Mouse (Mus musculus) CH12.LX (cell line): Measurements from ENCODE around the gene Gm9045. TPM values are rescaled to one million over a fixed set of nuclear protein-coding genes. Genes with fewer than 3 reads are reported as not detected.

ENCODE experiments used
- DNase-seq: peaks from one replicate; pipeline ENCODE4 v3.0.0-alpha.2; 2013; ENCODE audit errors: extremely low read depth
- H3K27ac ChIP-seq: 2 replicates; pipeline ENCODE4 v1.5.1; 2012; ENCODE audit warnings: low read depth, mild to moderate bottlenecking, control low read depth, moderate library complexity; ENCODE audit not compliant: insufficient read depth
- H3K27me3 ChIP-seq: replicated peaks from 2 replicates; pipeline ENCODE3; 2012; ENCODE audit warnings: inconsistent platforms
- H3K36me3 ChIP-seq, 2 experiments: replicated peaks in 1 of 2; 2 replicates each; pipeline versions ENCODE3 to v1.6.1; 2012; ENCODE audit warnings: inconsistent platforms in 1 of 2, low read length in 1 of 2, mild to moderate bottlenecking in 1 of 2, mixed read lengths in 1 of 2, moderate library complexity in 1 of 2; ENCODE audit not compliant: control insufficient read depth in 1 of 2, insufficient read depth in 1 of 2
- H3K4me1 ChIP-seq, 2 experiments: 2 replicates each; pipeline ENCODE4 v1.6.1; 2012; ENCODE audit warnings: inconsistent platforms in 1 of 2, moderate library complexity in 1 of 2; ENCODE audit not compliant: insufficient read depth in 2 of 2, control insufficient read depth in 1 of 2
- H3K4me2 ChIP-seq: 2 replicates; pipeline ENCODE4 v1.6.1; 2012; ENCODE audit warnings: low read depth, mild to moderate bottlenecking, control low read depth; ENCODE audit not compliant: poor library complexity, insufficient read depth, severe bottlenecking
- H3K4me3 ChIP-seq, 3 experiments: fragments of 150-350 bp in 1 of 3; sonication (generic) in 1 of 3; replicated peaks in 1 of 3; 2 replicates each; pipeline versions ENCODE3 to v1.5.1; 2011 to 2012; ENCODE audit warnings: low read depth in 2 of 3, low read length in 2 of 3, mild to moderate bottlenecking in 2 of 3, moderate library complexity in 2 of 3, control low read depth in 1 of 3, improper control_type of control experiment in 1 of 3, inconsistent platforms in 1 of 3, mixed read lengths in 1 of 3; ENCODE audit not compliant: poor library complexity in 1 of 3
- H3K79me2 ChIP-seq: replicated peaks from 2 replicates; pipeline ENCODE4 v1.6.1; 2012; ENCODE audit warnings: mild to moderate bottlenecking, moderate library complexity; ENCODE audit not compliant: control insufficient read depth, poor library complexity, insufficient read depth, severe bottlenecking; ENCODE audit errors: extremely low read depth
- H3K9ac ChIP-seq: 2 replicates; pipeline ENCODE4 v1.6.1; 2012; ENCODE audit warnings: low read depth, mild to moderate bottlenecking, control low read depth, moderate library complexity; ENCODE audit not compliant: insufficient read depth
- H3K9me3 ChIP-seq: replicated peaks from 2 replicates; pipeline ENCODE3; 2012; ENCODE audit warnings: low read length, inconsistent platforms, mixed read lengths
- CHD1 ChIP-seq: IDR thresholded peaks from 2 replicates; pipeline ENCODE4 v1.6.1; 2012; ENCODE audit warnings: low read depth, low read length, improper control_type of control experiment, inconsistent platforms
- KAT2A ChIP-seq: IDR thresholded peaks from 2 replicates; pipeline ENCODE4 v1.6.1; 2012; ENCODE audit warnings: low read length, improper control_type of control experiment, inconsistent platforms; ENCODE audit not compliant: insufficient replicate concordance
- MAX ChIP-seq: IDR thresholded peaks from 2 replicates; pipeline ENCODE4 v1.6.1; 2011; ENCODE audit warnings: low read length, improper control_type of control experiment
- POLR2A ChIP-seq: IDR thresholded peaks from 2 replicates; pipeline ENCODE4 v1.6.1; 2011; ENCODE audit warnings: low read depth, mild to moderate bottlenecking, improper control_type of control experiment, low read length
- POLR2AphosphoS2 ChIP-seq: IDR thresholded peaks from 2 replicates; pipeline ENCODE4 v1.6.1; 2011; ENCODE audit warnings: low read depth, low read length, improper control_type of control experiment
- RCOR1 ChIP-seq: conservative IDR thresholded peaks from 2 replicates; pipeline ENCODE4 v1.6.1; 2012; ENCODE audit warnings: low read depth, mild to moderate bottlenecking, inconsistent platforms, low read length, improper control_type of control experiment
- TBP ChIP-seq: conservative IDR thresholded peaks from 2 replicates; pipeline ENCODE4 v1.6.1; 2011; ENCODE audit warnings: low read depth, low read length, improper control_type of control experiment
- TCF12 ChIP-seq: IDR thresholded peaks from 2 replicates; pipeline ENCODE4 v1.6.1; 2014; ENCODE audit warnings: low read depth, mild to moderate bottlenecking, inconsistent platforms, low read length, improper control_type of control experiment
- USF2 ChIP-seq: conservative IDR thresholded peaks from 2 replicates; pipeline ENCODE4 v1.6.1; 2011; ENCODE audit warnings: low read depth, low read length, improper control_type of control experiment
- dilution Hi-C: fragments of 300-500 bp; cut with MboI; formaldehyde crosslinking; loops from 2 replicates; pipeline ENCODE4 v1.14.3; 2020; ENCODE audit warnings: low sequenced_read_pairs; ENCODE audit not compliant: extremely low pct_unique_long_range_greater_than_20kb, extremely low pct_ligation_motif_present
- in situ Hi-C: fragments of 300-500 bp; cut with MboI; formaldehyde crosslinking; loops from 3 replicates; pipeline ENCODE4 v1.14.3; 2019; ENCODE audit warnings: low sequenced_read_pairs, low pct_ligation_motif_present, low pct_unique_long_range_greater_than_20kb, mixed read lengths
- polyA plus RNA-seq: library from polyadenylated mRNA; unstranded; fragments of >175 nt; gene quantifications from 2 replicates; pipeline ENCODE4 v1.2.1, GENCODE M21; 2012; ENCODE audit warnings: low read depth; ENCODE audit not compliant: insufficient read length
- total RNA-seq, 2 experiments: library from RNA; depleted of rRNA; stranded (reverse); fragments of 300-350 nt in 1 of 2; fragments of >200 nt in 1 of 2; gene quantifications; 2 replicates each; pipeline ENCODE4 v1.2.3; 2012 to 2014

Gm9045 gene
- total and polyA plus RNA-seq, 3 experiments: 0.08 to 0.34 TPM; not detected in 1

DNA sequence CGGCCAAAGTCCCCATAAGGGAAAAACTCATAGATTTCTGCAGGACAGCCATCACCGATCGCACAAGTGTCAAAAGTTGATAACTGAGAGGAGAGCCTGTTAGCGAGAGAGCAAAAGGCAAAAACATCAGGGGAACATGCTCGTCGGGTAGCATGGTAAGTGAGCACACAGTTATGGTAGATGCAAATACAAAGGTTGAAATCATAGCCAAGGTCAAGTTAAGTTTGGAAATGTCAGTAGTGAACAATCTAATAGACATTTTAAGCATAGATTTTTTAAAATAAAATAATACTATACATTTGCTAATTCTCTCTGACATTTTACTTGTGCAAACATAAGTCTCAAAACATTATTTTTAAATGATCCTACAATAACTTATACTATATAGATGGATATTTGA, 42.7 kb downstream of the Gm9045 start, which contains the start of gene Iltifb:
Gene Iltifb, minus strand, starts transcription at position 101 of the 400 bp plus-strand sequence.
- Histone ChIP-seq H3K36me3 (no peaks in the 10 kb centered on the region), H3K4me3 (no peak within 1 kb of the TSS), H3K4me2 (no peak within 1 kb of the TSS), H3K4me1 (no peaks in the 10 kb centered on the region), H3K27ac (no peak within 1 kb of the TSS)
- dilution Hi-C loops: no loop called here
- DNase-seq: no peak
- TF ChIP-seq RCOR1 (no peak), KAT2A (no peak), TCF12 (no peak), USF2 (no peak), MAX (no peak), POLR2A (no peak), POLR2AphosphoS2 (no peak), CHD1 (no peak), TBP (no peak)
- TF ChIP-seq, all 38 proteins: peak for 0
- Histone ChIP-seq H3K9me3 (no peaks in the 10 kb centered on the region), H3K27me3 (no peaks in the 10 kb centered on the region), H3K79me2 (no peaks in the 10 kb centered on the region), H3K9ac (no peak within 1 kb of the TSS)
- in situ Hi-C loops: no loop called here

Other genes starting within 250 kb of the Gm9045 start
- 6.8 and 7.7 TPM in 2 replicates for gene Mdm1, start 196.0 kb downstream of the Gm9045 start, total RNA-seq (2012; rRNA removed)
- gene Mdm1, start 196.0 kb downstream of the Gm9045 start, total RNA-seq (2014; rRNA removed): 10.4 and 12.6 TPM in 2 replicates
- 9.7 and 10.8 TPM in 2 replicates for gene Mdm1, start 196.0 kb downstream of the Gm9045 start, polyA plus RNA-seq
- gene Il22, start 132.9 kb downstream of the Gm9045 start, total RNA-seq (2012; rRNA removed): not detected in 2 replicates
- gene Il22, start 132.9 kb downstream of the Gm9045 start, total RNA-seq (2014; rRNA removed): not detected in 2 replicates
- gene Il22, start 132.9 kb downstream of the Gm9045 start, polyA plus RNA-seq: not detected in 2 replicates
- gene Gm32717, start 97.1 kb downstream of the Gm9045 start, total RNA-seq (2012; rRNA removed): 0.04 TPM in 1 of 2 replicates, not detected in the other
- gene Gm32717, start 97.1 kb downstream of the Gm9045 start, total RNA-seq (2014; rRNA removed): 0.21 and 0.22 TPM in 2 replicates
- not detected in 2 replicates for gene Gm32717, start 97.1 kb downstream of the Gm9045 start, polyA plus RNA-seq
- 0.04 TPM in 1 of 2 replicates, not detected in the other for gene Gm32802, start 79.1 kb downstream of the Gm9045 start, total RNA-seq (2012; rRNA removed)
- 0.21 and 0.22 TPM in 2 replicates for gene Gm32802, start 79.1 kb downstream of the Gm9045 start, total RNA-seq (2014; rRNA removed)
- not detected in 2 replicates for gene Gm32802, start 79.1 kb downstream of the Gm9045 start, polyA plus RNA-seq
- not detected in 2 replicates for gene Iltifb, start 42.8 kb downstream of the Gm9045 start, total RNA-seq (2012; rRNA removed)
- gene Iltifb, start 42.8 kb downstream of the Gm9045 start, total RNA-seq (2014; rRNA removed): not detected in 2 replicates
- not detected in 2 replicates for gene Iltifb, start 42.8 kb downstream of the Gm9045 start, polyA plus RNA-seq
- not detected in 2 replicates for gene Gm9040, start 10.9 kb downstream of the Gm9045 start, total RNA-seq (2012; rRNA removed)
- gene Gm9040, start 10.9 kb downstream of the Gm9045 start, total RNA-seq (2014; rRNA removed): not detected in 2 replicates
- gene Gm9040, start 10.9 kb downstream of the Gm9045 start, polyA plus RNA-seq: not detected in 2 replicates
- not detected in 2 replicates for gene Gm9044, start 5.4 kb downstream of the Gm9045 start, total RNA-seq (2012; rRNA removed)
- not detected in 2 replicates for gene Gm9044, start 5.4 kb downstream of the Gm9045 start, total RNA-seq (2014; rRNA removed)
- not detected in 2 replicates for gene Gm9044, start 5.4 kb downstream of the Gm9045 start, polyA plus RNA-seq
- not detected in 2 replicates for gene Gm9046, start 5.4 kb upstream of the Gm9045 start, total RNA-seq (2012; rRNA removed)
- gene Gm9046, start 5.4 kb upstream of the Gm9045 start, total RNA-seq (2014; rRNA removed): not detected in 2 replicates
- not detected in 2 replicates for gene Gm9046, start 5.4 kb upstream of the Gm9045 start, polyA plus RNA-seq
- not detected in 2 replicates for gene Gm9048, start 10.8 kb upstream of the Gm9045 start, total RNA-seq (2012; rRNA removed)
- gene Gm9048, start 10.8 kb upstream of the Gm9045 start, total RNA-seq (2014; rRNA removed): not detected in 2 replicates
- gene Gm9048, start 10.8 kb upstream of the Gm9045 start, polyA plus RNA-seq: not detected in 2 replicates
- 0.08 and 0.13 TPM in 2 replicates for gene Gm9049, start 16.3 kb upstream of the Gm9045 start, total RNA-seq (2012; rRNA removed)
- gene Gm9049, start 16.3 kb upstream of the Gm9045 start, total RNA-seq (2014; rRNA removed): 0.27 and 0.34 TPM in 2 replicates
- gene Gm9049, start 16.3 kb upstream of the Gm9045 start, polyA plus RNA-seq: not detected in 2 replicates
- gene Ifng, start 103.2 kb upstream of the Gm9045 start, total RNA-seq (2012; rRNA removed): not detected in 2 replicates
- gene Ifng, start 103.2 kb upstream of the Gm9045 start, total RNA-seq (2014; rRNA removed): 0.27 TPM in 1 of 2 replicates, not detected in the other
- not detected in 2 replicates for gene Ifng, start 103.2 kb upstream of the Gm9045 start, polyA plus RNA-seq